Mouse (Mus musculus) CD4-positive, CD25-positive, alpha-beta regulatory T cell, adult 2 months (primary cell): Measurements from ENCODE around the gene Kcnma1.

Source experiments
- DNase-seq: peaks from one replicate; pipeline ENCODE4 v3.0.0-alpha.2; 2012; ENCODE audit warnings: low read depth, low spot score

The Kcnma1 gene

GRCm38 (mm10) chr14:23529720-23530119 is 484.6 kb downstream of the Kcnma1 start:
- peak; percentile 54 for DNase-seq

GRCm38 (mm10) chr14:23529229-23529628 is 485.1 kb downstream of the Kcnma1 start:
- no peak for DNase-seq

GRCm38 (mm10) chr14:23525910-23526309 is 488.4 kb downstream of the Kcnma1 start:
- no peak for DNase-seq

GRCm38 (mm10) chr14:23523825-23524491 is 490.3 kb downstream of the Kcnma1 start:
- DNase-seq = no peak

- no peak for DNase-seq
These were observed 491.6 kb downstream of the Kcnma1 start for GRCm38 (mm10) chr14:23522606-23523159.

- DNase-seq = no peak
These were observed 493.1 kb downstream of the Kcnma1 start for GRCm38 (mm10) chr14:23521080-23521684.

- DNase-seq = no peak
These were observed 496.9 kb downstream of the Kcnma1 start for GRCm38 (mm10) chr14:23517374-23517773.

- no peak for DNase-seq
These were observed 504.5 kb downstream of the Kcnma1 start for GRCm38 (mm10) chr14:23509792-23510191.

- no peak for DNase-seq
These were observed 512.0 kb downstream of the Kcnma1 start for GRCm38 (mm10) chr14:23502236-23502790.

GRCm38 (mm10) chr14:23496801-23497200 is 517.5 kb downstream of the Kcnma1 start:
- no peak for DNase-seq

GRCm38 (mm10) chr14:23496236-23496740 is 518.0 kb downstream of the Kcnma1 start:
- DNase-seq = no peak

GRCm38 (mm10) chr14:23494496-23494800 is 519.8 kb downstream of the Kcnma1 start:
- DNase-seq = no peak

- DNase-seq = no peak
These were observed 520.4 kb downstream of the Kcnma1 start for GRCm38 (mm10) chr14:23493750-23494495.

- no peak for DNase-seq
These were observed 521.5 kb downstream of the Kcnma1 start for GRCm38 (mm10) chr14:23492581-23493360.

GRCm38 (mm10) chr14:23491359-23491758 is 522.9 kb downstream of the Kcnma1 start:
- no peak for DNase-seq

GRCm38 (mm10) chr14:23486687-23487086 is 527.6 kb downstream of the Kcnma1 start:
- no peak for DNase-seq

- no peak for DNase-seq
These were observed 528.3 kb downstream of the Kcnma1 start for GRCm38 (mm10) chr14:23485802-23486500.

GRCm38 (mm10) chr14:23475129-23475528 is 539.2 kb downstream of the Kcnma1 start:
- no peak for DNase-seq

GRCm38 (mm10) chr14:23470071-23470470 is 544.2 kb downstream of the Kcnma1 start:
- DNase-seq = no peak

- peak; percentile 29 for DNase-seq
These were observed 549.2 kb downstream of the Kcnma1 start for GRCm38 (mm10) chr14:23465135-23465534.

GRCm38 (mm10) chr14:23458560-23458959 is 555.7 kb downstream of the Kcnma1 start:
- no peak for DNase-seq
